Mouse (Mus musculus) left cerebral cortex, postnatal 10 days (tissue): ENCODE data around the gene Atxn2. TPM values are rescaled to one million over a fixed set of nuclear protein-coding genes. Genes with fewer than 3 reads are reported as not detected.
"Not testable (repeated sequence)": the region's sequence is repeated elsewhere in the genome, so short reads cannot be mapped to it uniquely, and the experiment has no call there.

ENCODE experiments used
- DNase-seq, 2 experiments: peaks; one replicate each; pipeline ENCODE4 v3.0.0; 2021 to 2022; ENCODE audit warnings: low spot score in 2 of 2, mixed read lengths in 1 of 2; ENCODE audit errors: extremely low spot score in 1 of 2
- intact Hi-C: fragments of 180-260 bp; cut with DNase I; formaldehyde crosslinking; loops from one replicate; pipeline ENCODE4 v1.15.1; 2025
- total RNA-seq, 2 experiments: library from RNA; stranded (reverse); gene quantifications; 2 replicates each; pipeline ENCODE4 v1.2.3; 2021

Atxn2 gene
- total RNA-seq, 2 experiments from 2014 or later, result 264 to 274 TPM

GRCm38 (mm10) chr5:121704512-121705248 lies 6.5 kb upstream of the Atxn2 start:
- intact Hi-C loops, result no loop called here
- no peak for DNase-seq

DNA sequence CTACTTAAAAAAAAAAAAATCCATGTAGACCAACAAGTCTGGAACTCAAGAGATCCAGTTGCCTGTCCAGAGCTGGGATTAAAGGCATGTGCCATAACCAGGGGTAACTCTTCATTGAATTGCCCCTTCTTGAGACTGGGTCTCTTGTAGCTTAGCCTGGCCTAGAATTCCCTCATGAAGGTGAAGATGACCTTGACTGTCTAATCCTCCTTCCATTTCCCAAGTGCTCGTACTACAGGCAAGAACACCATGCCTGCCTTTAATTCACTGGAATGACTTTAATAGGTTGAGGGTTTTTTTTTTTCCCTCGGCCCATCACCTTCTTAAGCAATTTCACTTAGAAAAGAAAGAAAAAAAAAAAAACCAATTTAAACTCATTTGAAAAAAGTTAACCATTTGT lies 735 bp upstream of the Atxn2 start:
- intact Hi-C loops, result loop anchor here (5.0 kb wide), 1 partner anchor 72 kb away; no protein-coding TSS in a partner anchor
- DNase-seq, result no peak

- intact Hi-C loops, result loop anchor here (5.0 kb wide), 1 partner anchor 71 kb away; no protein-coding TSS in a partner anchor
- DNase-seq, result no peak
These were observed 325 bp upstream of the Atxn2 start for GRCm38 (mm10) chr5:121710851-121711173.

DNA sequence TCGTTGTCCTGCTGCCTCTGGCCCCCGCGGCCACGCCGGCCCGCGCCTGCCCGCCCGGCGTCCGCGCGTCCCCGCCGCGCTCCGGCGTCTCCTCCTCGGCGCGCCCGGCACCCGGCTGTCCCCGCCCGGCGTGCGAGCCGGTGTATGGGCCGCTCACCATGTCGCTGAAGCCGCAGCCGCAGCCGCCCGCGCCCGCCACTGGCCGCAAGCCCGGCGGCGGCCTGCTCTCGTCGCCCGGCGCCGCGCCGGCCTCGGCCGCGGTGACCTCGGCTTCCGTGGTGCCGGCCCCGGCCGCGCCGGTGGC lies 743 bp downstream of the Atxn2 start:
- intact Hi-C loops, result loop anchor here (5.0 kb wide), 1 partner anchor 70 kb away; no protein-coding TSS in a partner anchor
- DNase-seq, result no peak

- intact Hi-C loops, result loop anchor here (5.0 kb wide), 1 partner anchor 70 kb away; no protein-coding TSS in a partner anchor
- DNase-seq, result peak in 1 of 2 experiments; percentile 83
These were observed 1.2 kb downstream of the Atxn2 start for GRCm38 (mm10) chr5:121712232-121712933.

- peak in 1 of 2 experiments; percentile 61 for DNase-seq
- intact Hi-C loops, result loop anchor here (5.0 kb wide), 1 partner anchor 69 kb away; no protein-coding TSS in a partner anchor
These were observed 1.9 kb downstream of the Atxn2 start for GRCm38 (mm10) chr5:121712934-121713538.

DNA sequence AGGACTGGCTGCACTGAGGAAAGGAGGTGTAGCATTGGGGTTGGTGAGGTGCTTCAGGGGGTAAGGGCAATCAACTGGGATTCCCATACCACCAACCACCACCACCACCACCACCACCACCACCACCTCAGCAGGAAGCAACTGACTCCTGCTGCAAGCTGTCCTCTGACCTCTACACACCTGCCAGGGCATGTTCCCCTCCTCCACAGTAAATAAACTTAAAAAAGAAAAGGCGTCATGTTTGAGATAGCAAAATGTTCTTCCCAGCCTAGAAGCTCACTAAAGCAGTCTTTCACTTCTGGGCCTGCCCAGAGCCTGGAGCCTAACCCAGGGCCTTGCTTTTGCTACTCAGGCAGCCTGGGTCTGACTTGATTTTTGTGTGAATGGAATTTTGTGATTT lies 3.2 kb downstream of the Atxn2 start:
- intact Hi-C loops, result loop anchor here (5.0 kb wide), 1 partner anchor 68 kb away; no protein-coding TSS in a partner anchor
- DNase-seq, result no peak

GRCm38 (mm10) chr5:121714928-121715327 lies 3.8 kb downstream of the Atxn2 start:
- intact Hi-C loops, result loop anchor here (5.0 kb wide), 1 partner anchor 67 kb away; no protein-coding TSS in a partner anchor
- no peak for DNase-seq

DNA sequence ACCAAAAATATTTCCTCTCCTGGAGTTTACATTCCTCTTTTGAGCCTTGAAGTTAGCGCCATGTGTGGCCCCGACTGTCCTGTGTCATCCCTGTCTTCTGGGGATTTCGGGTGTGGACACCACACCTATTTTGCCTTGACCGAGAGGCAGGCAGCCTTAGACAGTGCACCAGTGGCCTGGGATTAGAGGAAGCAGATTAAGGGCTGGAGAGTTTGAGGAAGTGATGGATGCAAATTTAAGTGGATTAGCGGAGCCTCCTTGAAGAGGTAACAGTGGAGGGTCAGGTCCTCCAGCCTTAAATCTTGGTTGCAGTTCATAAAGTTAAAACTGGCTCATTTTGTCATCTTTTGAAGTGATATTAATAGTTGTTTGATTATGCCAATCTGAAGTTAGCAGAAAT lies 7.3 kb downstream of the Atxn2 start:
- intact Hi-C loops, result no loop called here
- no peak for DNase-seq

DNA sequence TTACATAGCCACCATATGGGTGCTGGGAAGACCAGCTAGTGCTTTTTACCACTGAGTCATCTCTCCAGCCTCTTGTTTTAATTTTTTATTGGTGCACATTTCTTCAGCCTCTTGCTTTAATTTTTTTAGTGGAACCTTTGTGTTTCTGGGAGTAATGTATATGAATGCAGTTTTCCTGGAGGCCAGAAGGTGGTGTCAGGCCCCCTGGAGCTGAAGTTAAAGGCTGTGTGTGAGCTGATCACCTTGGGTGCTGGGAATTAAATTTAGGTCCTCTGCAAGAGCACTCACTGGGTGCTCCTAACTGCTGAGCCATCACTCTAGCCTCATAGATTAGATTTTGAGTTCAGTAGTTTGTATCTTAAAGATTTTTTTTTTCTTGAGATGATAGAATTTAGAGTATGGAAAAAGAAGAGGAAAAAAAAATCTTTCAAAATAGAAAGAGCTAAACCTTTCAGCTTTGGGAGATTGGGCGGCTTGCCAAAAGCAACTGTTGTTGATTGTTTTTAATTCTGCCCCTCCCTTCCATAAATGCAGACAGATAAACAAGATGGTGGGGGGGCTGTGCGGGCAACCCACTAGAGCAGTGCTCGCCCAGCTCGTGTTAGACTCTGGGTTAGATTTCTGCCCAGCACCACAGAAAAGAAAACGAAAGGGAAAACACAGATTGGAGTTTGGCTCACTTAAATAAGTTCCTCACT lies 9.9 kb downstream of the Atxn2 start:
- DNase-seq, result peak in 1 of 2 experiments; percentile 48
- intact Hi-C loops, result no loop called here

DNA sequence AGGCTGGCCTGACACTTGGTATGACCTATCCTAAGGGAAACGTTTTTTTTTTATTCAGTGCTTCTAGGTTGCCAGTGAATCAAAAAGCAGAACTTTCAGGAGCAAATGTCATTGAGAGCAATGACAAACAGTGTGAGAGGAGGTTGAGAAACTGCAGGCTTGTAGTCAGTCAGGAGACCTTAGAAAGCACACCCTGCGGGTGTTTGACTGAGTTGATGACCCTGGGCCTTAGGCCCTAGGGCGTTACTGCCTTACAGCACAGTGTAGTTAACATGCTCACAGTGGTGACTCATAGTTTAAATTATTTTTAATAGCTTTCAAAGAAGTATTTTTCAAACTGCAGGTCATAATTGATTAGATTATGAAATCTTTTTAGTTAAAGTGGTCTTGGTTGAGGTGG lies 10.7 kb downstream of the Atxn2 start:
- intact Hi-C loops, result no loop called here
- DNase-seq, result no peak

- intact Hi-C loops, result no loop called here
- DNase-seq, result no peak
These were observed 13.5 kb downstream of the Atxn2 start for GRCm38 (mm10) chr5:121724678-121725077.

- no peak for DNase-seq
- intact Hi-C loops, result no loop called here
These were observed 18.9 kb downstream of the Atxn2 start for GRCm38 (mm10) chr5:121730057-121730456.

DNA sequence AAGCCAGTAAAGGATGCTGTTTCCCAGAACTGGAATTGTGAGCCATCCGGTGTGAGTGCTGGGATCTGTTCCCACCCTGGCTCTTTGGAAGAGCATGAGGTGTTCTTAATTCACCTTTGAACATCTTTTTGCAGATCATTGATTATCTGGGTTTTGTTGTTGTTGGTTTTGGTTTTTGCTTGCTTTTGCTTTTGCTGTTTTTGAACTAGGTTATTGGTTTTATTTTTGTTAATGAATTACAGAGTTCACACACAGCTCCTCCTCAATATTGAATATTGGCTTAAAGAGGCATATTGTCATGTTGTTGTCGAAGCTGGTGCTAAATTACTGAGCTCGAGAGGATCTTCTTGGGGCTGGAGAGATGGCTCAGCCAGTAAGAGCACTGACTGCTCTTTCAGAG lies 25.5 kb downstream of the Atxn2 start:
- DNase-seq, result no peak
- intact Hi-C loops, result no loop called here

DNA sequence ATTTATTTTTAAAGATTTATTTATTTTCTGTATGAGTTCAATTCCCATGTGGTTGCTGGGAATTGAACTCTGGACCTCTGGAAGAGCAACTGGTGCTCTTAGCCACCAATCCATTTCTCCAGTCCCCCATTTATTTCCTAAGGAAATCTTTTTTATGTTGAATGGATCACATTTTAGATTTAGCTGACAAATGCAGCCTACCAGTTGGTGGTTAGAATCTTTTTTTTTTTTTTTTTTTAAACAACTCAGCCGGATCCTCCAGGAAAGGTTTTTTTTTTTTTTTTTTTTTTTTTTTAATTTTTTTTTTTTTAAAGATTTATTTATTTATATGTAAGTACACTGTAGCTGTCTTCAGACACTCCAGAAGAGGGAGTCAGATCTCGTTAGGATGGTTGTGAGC lies 27.0 kb downstream of the Atxn2 start:
- DNase-seq, intact Hi-C loops: not testable (repeated sequence)

DNA sequence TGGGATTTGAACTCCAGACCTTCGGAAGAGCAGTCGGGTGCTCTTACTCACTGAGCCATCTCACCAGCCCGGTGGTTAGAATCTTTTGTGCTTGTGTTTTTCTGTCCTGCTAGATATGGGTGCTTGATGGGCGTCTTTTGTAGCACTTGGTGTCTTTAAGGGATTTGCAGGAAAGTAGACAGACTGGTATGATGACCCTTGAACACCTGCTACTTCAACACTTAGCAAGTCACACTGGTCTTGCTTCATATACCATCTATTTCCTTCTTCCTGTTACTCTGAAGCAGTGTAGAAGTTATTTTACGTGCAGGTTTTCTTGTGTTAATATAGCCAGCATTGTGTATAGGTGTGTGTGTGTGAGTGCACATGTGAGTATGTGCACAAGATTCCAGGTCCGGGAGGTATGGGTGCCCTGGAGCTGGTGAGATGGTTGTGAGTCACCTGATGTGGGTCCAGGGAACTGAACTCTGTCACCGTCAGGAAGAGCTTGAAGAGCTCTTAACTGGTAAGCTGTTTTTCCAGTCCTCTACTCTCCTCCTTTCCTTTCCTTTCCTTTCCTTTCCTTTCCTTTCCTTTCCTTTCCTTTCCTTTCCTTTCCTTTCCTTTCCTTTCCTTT lies 27.5 kb downstream of the Atxn2 start:
- intact Hi-C loops, result no loop called here
- no peak for DNase-seq

GRCm38 (mm10) chr5:121740516-121740915 lies 29.4 kb downstream of the Atxn2 start:
- no peak for DNase-seq
- intact Hi-C loops, result no loop called here

- no peak for DNase-seq
- intact Hi-C loops, result no loop called here
These were observed 31.8 kb downstream of the Atxn2 start for GRCm38 (mm10) chr5:121742915-121743314.
